Mouse (Mus musculus) embryonic facial prominence, embryonic 12.5 days (tissue): Measurements from ENCODE around the gene Rftn1. TPM values are rescaled to one million over a fixed set of nuclear protein-coding genes. Genes with fewer than 3 reads are reported as not detected.
A peak's percentile ranks its signal among the peaks of the same experiment; 100 is the strongest.

Source experiments
- ATAC-seq: fragments of 200-750 bp; cut with Nextera tagmentation; 2 replicates; pipeline ENCODE4 v1.8.0; 2017; ENCODE audit not compliant: insufficient number of reproducible peaks, insufficient read depth, low FRiP score, low TSS enrichment
- H3K27ac ChIP-seq: fragments of 300-500 bp; sonication (generic); 2 replicates; pipeline ENCODE4 v1.5.1; 2016; ENCODE audit warnings: mild to moderate bottlenecking
- H3K27me3 ChIP-seq: fragments of 300-500 bp; sonication (generic); 2 replicates; pipeline ENCODE4 v1.6.1; 2016; ENCODE audit warnings: mild to moderate bottlenecking, moderate library complexity
- H3K36me3 ChIP-seq: fragments of 300-500 bp; sonication (generic); 2 replicates; pipeline ENCODE4 v1.6.1; 2016; ENCODE audit warnings: mild to moderate bottlenecking
- H3K4me1 ChIP-seq: fragments of 300-500 bp; sonication (generic); 2 replicates; pipeline ENCODE4 v1.6.1; 2016
- H3K4me2 ChIP-seq: fragments of 300-500 bp; sonication (generic); replicated peaks from 2 replicates; pipeline ENCODE4 v1.6.1; 2016; ENCODE audit warnings: mild to moderate bottlenecking, moderate library complexity
- H3K4me3 ChIP-seq: fragments of 300-500 bp; sonication (generic); 2 replicates; pipeline ENCODE4 v1.5.1; 2016; ENCODE audit warnings: mild to moderate bottlenecking
- H3K9ac ChIP-seq: fragments of 300-500 bp; sonication (generic); 2 replicates; pipeline ENCODE4 v1.6.1; 2016; ENCODE audit warnings: mild to moderate bottlenecking, moderate library complexity
- H3K9me3 ChIP-seq: fragments of 300-500 bp; sonication (generic); 2 replicates; pipeline ENCODE4 v1.6.1; 2016; ENCODE audit warnings: mild to moderate bottlenecking, moderate library complexity
- WGBS: fragments of 180-500 bp; shearing (Covaris S2); methylation state at CpG from one replicate; pipeline ENCODE4 v1.1.7; 2016; 5-methylcytosine and 5-hydroxymethylcytosine counted together
- polyA plus RNA-seq: library from polyadenylated mRNA; unstranded; fragments of >200 nt; fragmentation: Nextera tagmentation; extraction: Ambion mirVana; gene quantifications from 2 replicates; pipeline ENCODE4 v1.2.1, GENCODE M21; 2016

The Rftn1 gene
- polyA plus RNA-seq, 1 experiment from 2014 or later = 12.1 TPM

GRCm38 (mm10) chr17:50197572-50197971 is 7.1 kb upstream of the Rftn1 start:
- Histone ChIP-seq H3K4me3 (no peak overlapping the region), H3K27ac (no peak overlapping the region), H3K4me1 (0 out of 2 replicates have a peak, but pooled peaks cover 7% of the 10 kb centered on the region), H3K9ac (no peak overlapping the region), H3K36me3 (no peaks in the 10 kb centered on the region), H3K9me3 (no peaks in the 10 kb centered on the region), H3K4me2 (no peak overlapping the region), H3K27me3 (peaks cover 4% of the 10 kb centered on the region; the same call in 1 of the 2 replicates)
- ATAC-seq = no peak
- 76% methylated on average over 4 of the region's 4 CpGs for WGBS

GRCm38 (mm10) chr17:50196005-50196672 is 5.7 kb upstream of the Rftn1 start:
- ATAC-seq = no peak
- peaks cover 14% of the 10 kb centered on the region for H3K27me3 ChIP-seq
- 38% methylated on average over 10 of the region's 10 CpGs for WGBS

DNA sequence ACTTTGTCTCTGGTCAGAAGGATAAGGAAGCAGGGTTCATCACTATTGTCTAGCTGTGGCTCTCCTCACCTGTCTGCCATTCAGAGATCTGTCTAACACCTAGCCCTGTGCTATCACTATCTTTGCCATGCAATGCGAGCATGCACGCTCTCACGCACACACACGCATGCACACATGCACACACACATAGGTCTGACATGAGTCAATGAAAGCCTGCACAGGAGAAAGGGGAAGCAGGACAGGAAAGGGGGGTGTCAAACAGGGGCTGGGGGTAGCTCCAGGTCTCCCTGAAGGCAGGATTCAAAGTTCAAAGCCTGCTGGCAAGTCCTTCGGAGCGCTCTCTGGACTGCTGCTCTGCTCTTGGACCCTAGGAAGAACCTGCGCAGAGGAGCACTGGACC is 4.9 kb upstream of the Rftn1 start:
- H3K27ac ChIP-seq = no peak overlapping the region
- no peaks in the 10 kb centered on the region for H3K9me3 ChIP-seq
- WGBS = 90% methylated on average over 7 of the region's 7 CpGs
- no peak overlapping the region for H3K4me3 ChIP-seq
- peaks cover 21% of the 10 kb centered on the region for H3K27me3 ChIP-seq
- no peak overlapping the region for H3K4me2 ChIP-seq
- no peak overlapping the region for H3K9ac ChIP-seq
- 0 out of 2 replicates have a peak, but pooled peaks cover 9% of the 10 kb centered on the region for H3K4me1 ChIP-seq
- no peak for ATAC-seq
- H3K36me3 ChIP-seq = no peaks in the 10 kb centered on the region

More at GRCm38 (mm10) chr17:50196005-50196672, 5.7 kb upstream of the Rftn1 start:
- no peaks in the 10 kb centered on the region for H3K9me3 ChIP-seq
- H3K4me2 ChIP-seq = no peak overlapping the region
- no peak overlapping the region for H3K4me3 ChIP-seq
- no peak overlapping the region for H3K27ac ChIP-seq
- H3K36me3 ChIP-seq = no peaks in the 10 kb centered on the region
- H3K9ac ChIP-seq = no peak overlapping the region
- H3K4me1 ChIP-seq = 0 out of 2 replicates have a peak, but pooled peaks cover 9% of the 10 kb centered on the region

GRCm38 (mm10) chr17:50194541-50194940 is 4.1 kb upstream of the Rftn1 start:
- Histone ChIP-seq H3K4me1 (0 out of 2 replicates have a peak, but pooled peaks cover 9% of the 10 kb centered on the region), H3K36me3 (no peaks in the 10 kb centered on the region), H3K27ac (no peak overlapping the region), H3K9me3 (no peaks in the 10 kb centered on the region), H3K27me3 (peaks cover 27% of the 10 kb centered on the region), H3K4me3 (no peak overlapping the region), H3K9ac (no peak overlapping the region), H3K4me2 (no peak overlapping the region)
- no peak for ATAC-seq
- 69% methylated on average over 3 of the region's 3 CpGs for WGBS

GRCm38 (mm10) chr17:50193653-50194052 is 3.2 kb upstream of the Rftn1 start:
- no peak for ATAC-seq
- no peak overlapping the region for H3K27ac ChIP-seq
- peaks cover 30% of the 10 kb centered on the region for H3K27me3 ChIP-seq
- WGBS = 48% methylated on average over 3 of the region's 3 CpGs
- no peak overlapping the region for H3K9ac ChIP-seq
- H3K4me1 ChIP-seq = 0 out of 2 replicates have a peak, but pooled peaks cover 9% of the 10 kb centered on the region
- no peak overlapping the region for H3K4me2 ChIP-seq
- no peaks in the 10 kb centered on the region for H3K36me3 ChIP-seq
- no peaks in the 10 kb centered on the region for H3K9me3 ChIP-seq
- no peak overlapping the region for H3K4me3 ChIP-seq

- Histone ChIP-seq H3K27ac (no peak overlapping the region), H3K9me3 (no peaks in the 10 kb centered on the region), H3K4me2 (no peak overlapping the region), H3K36me3 (no peaks in the 10 kb centered on the region), H3K4me3 (no peak overlapping the region), H3K9ac (no peak overlapping the region), H3K4me1 (0 out of 2 replicates have a peak, but pooled peaks cover 9% of the 10 kb centered on the region), H3K27me3 (peaks cover 30% of the 10 kb centered on the region)
- 33% methylated on average over 10 of the region's 10 CpGs for WGBS
- ATAC-seq = no peak
These were observed 2.0 kb upstream of the Rftn1 start for GRCm38 (mm10) chr17:50192376-50192940.

DNA sequence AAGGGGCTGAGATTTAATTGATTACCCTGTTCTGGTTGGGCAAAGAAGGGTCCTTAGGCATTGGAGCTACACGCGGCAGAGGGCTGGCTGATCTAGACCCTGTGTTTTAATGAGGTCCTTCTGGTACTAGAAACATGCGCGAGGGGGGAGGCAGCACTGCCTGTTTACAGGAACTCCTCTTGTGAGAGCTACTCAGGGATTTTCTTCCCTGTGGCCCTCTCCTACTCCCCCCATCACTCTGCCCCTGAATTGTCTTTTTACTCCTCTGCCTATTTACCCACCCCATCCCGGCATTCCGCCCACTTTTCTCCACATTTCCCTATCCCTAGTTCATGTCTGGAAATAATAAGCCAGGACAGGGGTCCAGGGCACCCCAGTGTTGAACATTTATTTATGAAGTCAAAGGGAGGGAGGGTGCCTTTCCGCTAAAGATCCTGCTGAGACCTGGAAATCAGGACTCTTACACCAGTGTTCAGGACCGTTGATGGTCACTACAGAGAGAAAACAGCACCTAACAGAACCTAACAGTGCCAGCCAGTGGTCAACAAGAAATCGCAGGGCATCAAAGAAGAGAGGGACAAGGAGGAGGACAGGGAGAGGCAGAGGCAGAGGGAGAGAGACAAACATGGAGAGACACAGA is 964 bp upstream of the Rftn1 start:
- ATAC-seq = no peak
- Histone ChIP-seq H3K4me1 (0 out of 2 replicates have a peak, but pooled peaks cover 9% of the 10 kb centered on the region), H3K27me3 (peaks cover 30% of the 10 kb centered on the region), H3K4me3 (no peak overlapping the region), H3K9ac (no peak overlapping the region), H3K9me3 (no peaks in the 10 kb centered on the region), H3K36me3 (no peaks in the 10 kb centered on the region), H3K27ac (no peak overlapping the region), H3K4me2 (no peak overlapping the region)
- 37% methylated on average over 9 of the region's 9 CpGs for WGBS

- Histone ChIP-seq H3K27ac (no peak overlapping the region), H3K27me3 (peaks cover 30% of the 10 kb centered on the region), H3K4me2 (peak overlapping the region; percentile 97), H3K9ac (peak overlapping the region; percentile 69), H3K4me1 (0 out of 2 replicates have a peak, but pooled peaks cover 5% of the 10 kb centered on the region), H3K36me3 (no peaks in the 10 kb centered on the region), H3K4me3 (peak overlapping the region; percentile 72), H3K9me3 (no peaks in the 10 kb centered on the region)
- WGBS = under 1% methylated on average over 24 of the region's 24 CpGs
- no peak for ATAC-seq
These were observed 977 bp downstream of the Rftn1 start for GRCm38 (mm10) chr17:50189381-50190012.

- Histone ChIP-seq H3K36me3 (no peaks in the 10 kb centered on the region), H3K4me2 (peak overlapping the region; percentile 97), H3K27ac (no peak overlapping the region), H3K4me3 (peak overlapping the region; percentile 72; the same call in 1 of the 2 replicates), H3K9me3 (no peaks in the 10 kb centered on the region), H3K9ac (no peak overlapping the region), H3K4me1 (0 out of 2 replicates have a peak, but pooled peaks cover 9% of the 10 kb centered on the region), H3K27me3 (peaks cover 30% of the 10 kb centered on the region)
- WGBS = 69% methylated on average over 12 of the region's 12 CpGs
- no peak; the same call in 1 of the 2 replicates for ATAC-seq
These were observed 1.7 kb downstream of the Rftn1 start for GRCm38 (mm10) chr17:50188662-50189345.

GRCm38 (mm10) chr17:50185616-50186015 is 4.9 kb downstream of the Rftn1 start:
- H3K4me1 ChIP-seq = 0 out of 2 replicates have a peak, but pooled peaks cover 4% of the 10 kb centered on the region
- no peak overlapping the region for H3K4me2 ChIP-seq
- H3K9me3 ChIP-seq = no peaks in the 10 kb centered on the region
- no peak for ATAC-seq
- no peak overlapping the region for H3K27ac ChIP-seq
- H3K4me3 ChIP-seq = no peak overlapping the region
- peaks cover 12% of the 10 kb centered on the region for H3K27me3 ChIP-seq
- WGBS = 82% methylated on average over 5 of the region's 5 CpGs
- no peak overlapping the region for H3K9ac ChIP-seq
- H3K36me3 ChIP-seq = no peaks in the 10 kb centered on the region

DNA sequence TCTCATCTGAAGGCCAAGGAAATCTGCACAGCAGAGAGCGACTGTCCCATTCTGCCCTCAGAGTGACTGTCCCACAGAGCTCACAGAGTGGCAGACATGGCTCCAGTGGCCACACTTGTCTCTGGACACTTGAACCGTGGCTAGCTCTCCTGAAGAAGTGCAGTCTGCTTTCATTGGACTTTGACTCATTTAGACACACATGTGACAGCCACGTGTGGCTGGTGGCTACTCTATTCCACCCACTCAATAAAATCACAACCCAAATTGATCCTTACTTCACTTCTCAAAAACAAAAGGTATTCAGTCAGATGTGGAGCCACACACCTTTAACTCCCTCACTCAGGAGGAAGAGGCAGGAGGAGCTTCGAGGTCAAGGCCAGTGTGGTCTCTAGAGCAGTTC is 5.4 kb downstream of the Rftn1 start:
- no peaks in the 10 kb centered on the region for H3K9me3 ChIP-seq
- H3K27ac ChIP-seq = no peak overlapping the region

More for the DNA sequence above, 5.4 kb downstream of the Rftn1 start:
- H3K9ac ChIP-seq = no peak overlapping the region
- no peak for ATAC-seq
- no peak overlapping the region for H3K4me3 ChIP-seq
- 80% methylated on average over 4 of the region's 4 CpGs for WGBS
- peaks cover 6% of the 10 kb centered on the region; the same call in 1 of the 2 replicates for H3K27me3 ChIP-seq
- H3K4me1 ChIP-seq = 0 out of 2 replicates have a peak, but pooled peaks cover 4% of the 10 kb centered on the region
- no peak overlapping the region for H3K4me2 ChIP-seq
- no peaks in the 10 kb centered on the region for H3K36me3 ChIP-seq
